Mouse (Mus musculus) neural tube, embryonic 11.5 days (tissue): ENCODE results near the gene Stx12. TPM values are rescaled to one million over a fixed set of nuclear protein-coding genes. Genes with fewer than 3 reads are reported as not detected.
A peak's percentile ranks its signal among the peaks of the same experiment; 100 is the strongest.
"Not testable (repeated sequence)": the region's sequence is repeated elsewhere in the genome, so short reads cannot be mapped to it uniquely, and the experiment has no call there.

Experiments used
- ATAC-seq: fragments of 200-750 bp; cut with Nextera tagmentation; 2 replicates; pipeline ENCODE4 v1.8.0; 2017; ENCODE audit warnings: moderate number of reproducible peaks, mild to moderate bottlenecking, moderate TSS enrichment, moderate library complexity; ENCODE audit not compliant: insufficient read depth, low FRiP score, low TSS enrichment
- DNase-seq: peaks from one replicate; pipeline ENCODE4 v3.0.0-alpha.2; 2015; ENCODE audit warnings: low spot score
- H3K27ac ChIP-seq: fragments of 300-500 bp; sonication (generic); 2 replicates; pipeline ENCODE4 v1.5.1; 2014; ENCODE audit warnings: low read depth, mild to moderate bottlenecking, low read length
- H3K27me3 ChIP-seq: fragments of 300-500 bp; sonication (generic); 2 replicates; pipeline ENCODE4 v1.6.1; 2014; ENCODE audit warnings: mild to moderate bottlenecking, low read length, mixed read lengths; ENCODE audit not compliant: control insufficient read depth, insufficient read depth
- H3K36me3 ChIP-seq: fragments of 300-500 bp; sonication (generic); 2 replicates; pipeline ENCODE4 v1.6.1; 2014; ENCODE audit warnings: mild to moderate bottlenecking, low read length, moderate library complexity, mixed read lengths; ENCODE audit not compliant: control insufficient read depth, insufficient read depth
- H3K4me1 ChIP-seq: fragments of 300-500 bp; sonication (generic); 2 replicates; pipeline ENCODE4 v1.6.1; 2014; ENCODE audit warnings: low read length, mixed read lengths; ENCODE audit not compliant: control insufficient read depth, insufficient read depth
- H3K4me2 ChIP-seq: fragments of 300-500 bp; sonication (generic); 2 replicates; pipeline ENCODE4 v1.6.1; 2014; ENCODE audit warnings: low read depth, mild to moderate bottlenecking, moderate library complexity
- H3K4me3 ChIP-seq: fragments of 300-500 bp; sonication (generic); 2 replicates; pipeline ENCODE4 v1.5.1; 2014; ENCODE audit warnings: low read depth, low read length
- H3K9ac ChIP-seq: fragments of 300-500 bp; sonication (generic); 2 replicates; pipeline ENCODE4 v1.6.1; 2014; ENCODE audit warnings: mild to moderate bottlenecking, low read length
- H3K9me3 ChIP-seq: fragments of 300-500 bp; sonication (generic); 2 replicates; pipeline ENCODE4 v1.6.1; 2016; ENCODE audit warnings: low read length; ENCODE audit not compliant: control insufficient read depth
- WGBS: fragments of 180-500 bp; shearing (Covaris S2); extraction: QIAGEN DNeasy Blood & Tissue Kit; methylation state at CpG from one replicate; pipeline ENCODE4 v1.1.7; 2014; 5-methylcytosine and 5-hydroxymethylcytosine counted together
- polyA plus RNA-seq: library from polyadenylated mRNA; unstranded; fragments of >200 nt; fragmentation: Nextera tagmentation; extraction: Ambion mirVana; gene quantifications from 2 replicates; pipeline ENCODE4 v1.2.1, GENCODE M21; 2014

The Stx12 gene
- polyA plus RNA-seq, 1 experiment from 2014 or later, result 103 TPM

GRCm38 (mm10) chr4:132918493-132918892, 34.2 kb upstream of the Stx12 start:
- not testable (repeated sequence) for H3K36me3 ChIP-seq, ATAC-seq, H3K9me3 ChIP-seq, DNase-seq, H3K4me3 ChIP-seq, H3K9ac ChIP-seq, H3K27me3 ChIP-seq, H3K27ac ChIP-seq, H3K4me1 ChIP-seq, H3K4me2 ChIP-seq
- 85% methylated on average over 6 of the region's 6 CpGs for WGBS

DNA sequence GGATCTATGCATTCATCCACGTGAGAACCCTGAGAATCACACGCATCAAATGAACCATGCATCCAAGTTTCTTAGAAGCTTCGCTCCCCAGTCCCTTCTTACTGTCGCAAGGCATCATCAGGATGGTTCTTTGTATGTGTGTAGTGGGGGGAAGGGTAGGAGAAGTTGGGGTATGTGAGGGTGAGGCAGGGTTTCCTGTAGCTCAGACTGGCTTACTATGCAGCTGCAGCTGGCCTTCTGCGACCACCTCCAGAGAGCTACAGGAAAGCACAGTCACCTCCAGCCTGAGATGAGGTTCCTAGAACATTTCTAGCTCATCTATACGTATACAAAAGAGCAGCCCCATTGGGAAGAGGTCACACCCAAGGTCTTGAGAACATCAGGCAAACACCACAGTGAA, 27.8 kb upstream of the Stx12 start:
- Histone ChIP-seq H3K27me3 (no peaks in the 10 kb centered on the region), H3K4me2 (no peak overlapping the region), H3K9me3 (no peaks in the 10 kb centered on the region), H3K27ac (no peak overlapping the region), H3K4me3 (no peak overlapping the region), H3K36me3 (peaks cover 7% of the 10 kb centered on the region), H3K9ac (no peak overlapping the region), H3K4me1 (no peaks in the 10 kb centered on the region)
- WGBS, result 91% methylated on average over 6 of the region's 6 CpGs
- ATAC-seq (no peak), DNase-seq (no peak)

GRCm38 (mm10) chr4:132905843-132906360, 21.6 kb upstream of the Stx12 start:
- WGBS, result 94% methylated on average over 5 of the region's 5 CpGs

GRCm38 (mm10) chr4:132904765-132905309, 20.5 kb upstream of the Stx12 start:
- Histone ChIP-seq H3K4me3 (no peak overlapping the region), H3K4me2 (no peak overlapping the region), H3K9me3 (no peaks in the 10 kb centered on the region), H3K36me3 (peaks cover 5% of the 10 kb centered on the region; the same call in 1 of the 2 replicates), H3K4me1 (no peaks in the 10 kb centered on the region), H3K27ac (no peak overlapping the region), H3K9ac (no peak overlapping the region), H3K27me3 (no peaks in the 10 kb centered on the region)
- ATAC-seq, result no peak
- 74% methylated on average over 9 of the region's 9 CpGs for WGBS
- DNase-seq, result no peak

More at GRCm38 (mm10) chr4:132905843-132906360, 21.6 kb upstream of the Stx12 start:
- no peak overlapping the region for H3K9ac ChIP-seq
- ATAC-seq (no peak), DNase-seq (no peak)
- H3K27me3 ChIP-seq, result no peaks in the 10 kb centered on the region
- no peak overlapping the region for H3K27ac ChIP-seq
- no peaks in the 10 kb centered on the region for H3K9me3 ChIP-seq
- no peak overlapping the region for H3K4me3 ChIP-seq
- H3K36me3 ChIP-seq, result peaks cover 5% of the 10 kb centered on the region; the same call in 1 of the 2 replicates
- H3K4me2 ChIP-seq, result no peak overlapping the region
- H3K4me1 ChIP-seq, result no peaks in the 10 kb centered on the region

- H3K4me3 ChIP-seq, result no peak overlapping the region
- H3K36me3 ChIP-seq, result peaks cover 2% of the 10 kb centered on the region; the same call in 1 of the 2 replicates
- 97% methylated on average over 2 of the region's 2 CpGs for WGBS
- H3K4me1 ChIP-seq, result no peaks in the 10 kb centered on the region
- no peaks in the 10 kb centered on the region for H3K27me3 ChIP-seq
- H3K27ac ChIP-seq, result no peak overlapping the region
- no peak overlapping the region for H3K9ac ChIP-seq
- H3K9me3 ChIP-seq, result no peaks in the 10 kb centered on the region
- DNase-seq, result no peak
- ATAC-seq, result no peak
- no peak overlapping the region for H3K4me2 ChIP-seq
These were observed 19.8 kb upstream of the Stx12 start for GRCm38 (mm10) chr4:132904071-132904470.

- Histone ChIP-seq H3K4me3 (no peak overlapping the region), H3K36me3 (no peaks in the 10 kb centered on the region), H3K27ac (no peak overlapping the region), H3K9ac (no peak overlapping the region), H3K4me1 (no peaks in the 10 kb centered on the region), H3K4me2 (no peak overlapping the region), H3K27me3 (no peaks in the 10 kb centered on the region), H3K9me3 (no peaks in the 10 kb centered on the region)
- no peak for DNase-seq
- 88% methylated on average over 9 of the region's 9 CpGs for WGBS
- no peak for ATAC-seq
These were observed 13.9 kb upstream of the Stx12 start for GRCm38 (mm10) chr4:132898197-132898596.

GRCm38 (mm10) chr4:132894402-132894801, 10.1 kb upstream of the Stx12 start:
- no peaks in the 10 kb centered on the region for H3K36me3 ChIP-seq
- no peak overlapping the region for H3K4me2 ChIP-seq
- ATAC-seq (no peak), DNase-seq (no peak)
- H3K4me1 ChIP-seq, result no peaks in the 10 kb centered on the region
- H3K9me3 ChIP-seq, result no peaks in the 10 kb centered on the region
- H3K27me3 ChIP-seq, result no peaks in the 10 kb centered on the region
- H3K4me3 ChIP-seq, result no peak overlapping the region
- no peak overlapping the region for H3K27ac ChIP-seq
- no peak overlapping the region for H3K9ac ChIP-seq
- 35% methylated on average over 7 of the region's 7 CpGs for WGBS

DNA sequence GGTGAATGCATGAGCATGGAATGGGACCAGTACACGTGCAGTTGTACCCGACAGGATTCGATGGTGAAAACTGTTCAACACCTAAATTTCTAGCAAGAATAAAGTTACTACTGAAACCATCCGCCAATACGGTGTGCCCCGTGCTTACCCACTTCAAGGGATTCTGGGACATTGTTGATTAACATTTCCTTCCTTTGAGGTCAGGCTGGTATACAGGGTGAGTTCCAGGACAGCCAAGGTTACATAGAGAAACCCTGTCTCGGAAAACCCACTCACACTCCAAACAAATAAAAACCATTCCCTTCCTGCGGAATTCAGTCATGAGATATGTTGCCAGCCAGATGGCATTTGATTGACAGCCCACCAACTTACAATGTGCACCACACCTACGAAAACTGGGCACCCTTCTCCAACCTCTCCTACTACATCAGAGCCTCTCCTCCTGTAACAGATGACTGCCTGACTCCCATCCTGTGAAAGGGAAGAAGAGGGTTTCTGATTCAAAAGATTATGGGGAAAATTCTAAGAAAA, 600 bp upstream of the Stx12 start:
- no peak for DNase-seq
- H3K4me3 ChIP-seq, result peak overlapping the region; percentile 88

GRCm38 (mm10) chr4:132883561-132884063, 697 bp downstream of the Stx12 start:
- H3K9ac ChIP-seq, result peak overlapping the region; percentile 90
- no peaks in the 10 kb centered on the region; the same call in 1 of the 2 replicates for H3K36me3 ChIP-seq
- H3K27ac ChIP-seq, result peak overlapping the region; percentile 75; the same call in 1 of the 2 replicates
- peaks cover 2% of the 10 kb centered on the region; the same call in 1 of the 2 replicates for H3K4me1 ChIP-seq
- WGBS, result 4% methylated on average over 21 of the region's 21 CpGs
- peak overlapping the region; percentile 69 for H3K4me2 ChIP-seq
- no peak; the same call in 1 of the 2 replicates for ATAC-seq
- H3K4me3 ChIP-seq, result peak overlapping the region; percentile 88
- H3K9me3 ChIP-seq, result no peaks in the 10 kb centered on the region
- DNase-seq, result no peak
- no peaks in the 10 kb centered on the region for H3K27me3 ChIP-seq

More for the DNA sequence above, 600 bp upstream of the Stx12 start:
- Histone ChIP-seq H3K9ac (peak overlapping the region; percentile 90), H3K27me3 (no peaks in the 10 kb centered on the region), H3K4me2 (peak overlapping the region; percentile 69), H3K36me3 (no peaks in the 10 kb centered on the region), H3K4me1 (peaks cover 2% of the 10 kb centered on the region; the same call in 1 of the 2 replicates), H3K27ac (peak overlapping the region; percentile 75; the same call in 1 of the 2 replicates), H3K9me3 (no peaks in the 10 kb centered on the region)
- 0 out of 2 replicates have a peak, but pooled peaks have one; percentile 23 for ATAC-seq
- WGBS, result 19% methylated on average over 9 of the region's 9 CpGs
